Mouse (Mus musculus): Measurements from ENCODE around the gene Zbtb3.

Zbtb3 gene

DNA sequence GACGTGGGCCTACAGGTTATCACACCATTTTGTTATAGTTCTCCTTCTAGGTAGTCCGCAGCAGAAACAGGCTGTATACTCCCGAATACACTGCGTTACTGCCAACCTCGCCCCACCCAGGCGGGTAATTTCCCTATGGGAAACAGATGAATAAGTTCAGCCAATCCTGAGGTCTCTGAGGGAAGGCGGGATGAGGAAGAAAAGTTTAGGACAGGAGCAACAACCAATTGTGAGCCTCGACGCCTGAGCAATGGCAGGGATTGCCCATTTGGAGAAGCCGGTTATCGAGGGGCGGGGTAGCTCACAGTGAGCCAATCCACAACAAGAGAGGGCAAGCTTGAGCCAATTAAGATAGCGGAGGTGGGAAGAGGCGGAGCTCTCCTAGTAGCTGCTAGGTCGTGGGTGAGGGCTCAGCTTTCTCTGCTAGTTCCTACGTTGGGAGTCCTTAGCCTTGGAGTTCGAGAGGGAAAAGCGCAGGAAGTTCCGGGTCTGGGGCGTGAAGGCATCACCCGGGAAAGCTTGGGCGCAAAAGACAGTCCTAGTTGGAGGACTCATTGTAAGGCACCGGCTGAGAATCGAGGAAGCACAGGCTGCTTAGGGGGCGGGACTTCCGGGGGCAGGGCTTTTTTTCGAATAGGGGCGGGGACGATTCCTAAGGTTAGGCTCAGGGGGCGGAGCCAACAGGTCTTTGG is at the start of gene Zbtb3:
TSS of gene Zbtb3 (plus strand) at position 426 of the 692 bp plus-strand sequence.
- peak; percentile 100 for DNase-seq (ENCODE audit: low read depth, low spot score)

DNA sequence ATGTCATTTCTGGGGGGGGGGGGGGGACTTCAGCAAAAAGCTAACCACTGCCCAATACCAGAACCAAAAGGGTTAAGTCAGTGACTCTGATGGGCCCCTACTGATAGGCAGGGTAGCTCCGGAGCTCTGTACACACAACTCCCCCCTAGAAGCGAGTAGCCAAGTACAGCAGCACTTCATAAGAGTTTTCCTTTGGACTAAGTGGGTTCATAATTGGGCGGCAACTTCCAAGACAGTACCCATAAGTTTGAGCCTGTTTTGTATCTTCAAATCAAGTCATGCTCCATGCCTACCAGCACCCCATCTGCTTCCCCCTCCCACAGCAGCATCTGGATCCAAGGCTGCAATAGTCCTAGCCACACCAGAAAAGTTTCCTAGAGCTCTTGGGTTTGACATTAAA is 46.7 kb upstream of the Zbtb3 start:
- no peak for DNase-seq (ENCODE audit: low read depth, low spot score)

DNA sequence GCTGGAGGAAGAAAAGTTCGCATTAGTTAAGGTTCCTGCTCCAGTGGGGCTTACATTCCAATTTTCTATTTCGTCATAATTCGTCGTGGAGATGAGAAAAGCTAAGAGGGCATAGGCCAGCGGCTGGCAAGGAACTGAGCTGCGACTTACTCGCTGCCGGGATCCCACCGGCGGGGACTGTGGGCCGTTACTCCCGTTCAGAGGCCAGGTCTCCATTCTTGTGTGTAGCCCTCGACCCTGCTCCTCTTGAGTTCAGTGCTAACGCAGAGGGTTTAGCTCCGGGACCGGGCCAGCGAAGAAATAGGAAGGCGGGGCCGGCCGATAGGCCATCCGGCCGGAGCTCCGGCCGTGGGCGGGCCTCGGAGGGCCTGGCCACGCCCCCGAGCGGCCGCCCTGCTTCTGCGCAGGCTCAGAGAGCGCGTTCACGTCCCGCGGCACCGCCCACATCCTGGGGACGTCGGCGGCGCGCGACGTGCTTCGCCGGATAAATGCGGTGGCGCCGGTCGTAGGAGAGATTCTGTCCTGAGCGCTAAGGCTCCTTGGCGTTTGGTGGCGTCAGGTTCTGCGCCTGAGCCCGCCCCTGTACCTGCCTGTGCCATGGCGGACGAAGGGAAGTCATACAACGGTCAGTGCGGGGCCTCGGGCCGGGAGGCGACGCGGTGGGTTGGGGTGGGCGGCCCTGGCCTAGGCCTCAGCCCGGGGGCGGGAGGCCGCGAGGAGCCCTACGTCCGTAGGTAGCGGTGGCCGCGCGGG is 45.5 kb upstream of the Zbtb3 start, which contains the start of gene Nxf1:
TSS of gene Nxf1 (plus strand) at position 439 of the 753 bp plus-strand sequence.
- peak; percentile 98 for DNase-seq (ENCODE audit: low read depth, low spot score)

DNA sequence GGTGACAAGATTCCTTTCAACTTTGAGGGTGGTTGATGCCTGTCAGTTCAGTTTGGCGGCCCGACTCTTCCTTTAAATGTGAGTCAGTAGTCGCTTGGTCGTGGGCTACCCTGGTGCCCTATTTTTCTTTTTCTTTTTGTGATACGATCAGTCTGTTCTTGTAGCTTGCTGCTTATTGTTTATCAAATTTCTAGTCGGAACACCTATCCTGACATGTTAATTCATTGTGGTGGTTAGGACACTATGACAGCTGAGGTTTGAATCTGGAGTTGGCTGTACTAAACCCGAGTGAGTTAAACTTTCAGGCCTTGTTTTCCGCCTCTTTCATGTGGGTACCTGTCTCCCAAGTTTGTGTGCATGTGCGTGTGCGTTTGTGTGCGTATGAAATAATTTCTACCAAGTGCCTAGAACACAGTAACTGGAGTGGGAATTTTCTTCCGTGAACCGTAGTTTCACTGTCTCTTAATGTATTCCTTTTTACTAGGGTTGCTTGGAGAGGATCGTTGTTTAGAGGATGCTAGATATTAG is 44.8 kb upstream of the Zbtb3 start:
- DNase-seq (ENCODE audit: low read depth, low spot score): no peak

DNA sequence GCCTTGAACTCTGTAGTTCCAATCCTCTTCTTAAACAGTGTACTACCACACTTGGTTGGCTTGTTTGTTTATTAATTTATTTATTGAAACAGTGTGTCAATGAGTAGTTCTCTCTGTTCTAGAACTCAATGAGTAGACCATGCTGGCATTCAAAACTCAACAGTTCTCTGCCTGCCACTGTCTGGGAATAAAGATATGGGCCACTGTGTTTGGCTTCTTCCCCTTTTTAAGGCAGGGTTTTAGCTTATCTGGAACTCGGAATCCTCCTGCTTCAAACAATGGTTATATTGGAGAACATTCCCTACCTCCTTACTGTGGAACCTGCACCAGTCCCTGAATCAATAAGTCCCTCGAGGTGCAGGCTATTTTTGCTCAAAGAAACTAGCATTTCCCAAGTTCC is 43.5 kb upstream of the Zbtb3 start:
- DNase-seq (ENCODE audit: low read depth, low spot score): no peak

DNA sequence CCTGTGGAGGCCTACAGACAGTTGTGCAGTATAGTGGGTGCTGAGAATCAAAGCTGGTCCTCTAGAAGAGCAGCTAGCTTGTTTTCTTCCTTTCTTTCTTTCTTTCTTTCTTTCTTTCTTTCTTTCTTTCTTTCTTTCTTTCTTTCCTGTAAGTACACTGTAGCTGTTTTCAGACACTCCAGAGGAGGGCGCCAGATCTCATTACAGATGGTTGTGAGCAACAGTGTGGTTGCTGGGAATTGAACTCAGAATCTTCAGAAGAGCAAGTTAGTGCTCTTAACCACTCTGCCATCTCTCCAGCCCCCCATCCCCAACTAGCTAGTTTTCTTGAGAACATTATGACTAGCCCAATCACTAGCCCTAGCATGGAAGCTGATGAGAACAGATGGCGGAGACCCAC is 41.6 kb upstream of the Zbtb3 start:
- DNase-seq (ENCODE audit: low read depth, low spot score): peak; percentile 35

DNA sequence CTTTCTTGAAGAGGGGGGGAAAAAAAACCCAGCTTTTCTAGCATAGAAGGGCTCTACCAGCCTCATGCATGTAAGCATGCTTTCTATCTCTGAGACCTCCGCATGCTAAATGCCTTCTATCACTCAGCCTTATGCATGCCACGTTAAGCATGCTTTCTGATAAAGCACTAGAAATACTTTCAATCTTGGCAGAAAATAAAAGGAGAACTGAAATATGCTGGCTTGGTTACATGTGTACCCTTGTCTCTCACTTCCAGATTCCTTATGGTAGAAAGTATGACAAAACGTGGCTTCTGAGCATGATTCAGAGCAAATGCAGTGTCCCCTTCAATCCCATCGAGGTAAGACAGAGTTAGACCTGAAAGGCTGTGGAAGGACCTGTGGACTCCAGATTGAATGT is 39.1 kb upstream of the Zbtb3 start:
- DNase-seq (ENCODE audit: low read depth, low spot score): no peak

DNA sequence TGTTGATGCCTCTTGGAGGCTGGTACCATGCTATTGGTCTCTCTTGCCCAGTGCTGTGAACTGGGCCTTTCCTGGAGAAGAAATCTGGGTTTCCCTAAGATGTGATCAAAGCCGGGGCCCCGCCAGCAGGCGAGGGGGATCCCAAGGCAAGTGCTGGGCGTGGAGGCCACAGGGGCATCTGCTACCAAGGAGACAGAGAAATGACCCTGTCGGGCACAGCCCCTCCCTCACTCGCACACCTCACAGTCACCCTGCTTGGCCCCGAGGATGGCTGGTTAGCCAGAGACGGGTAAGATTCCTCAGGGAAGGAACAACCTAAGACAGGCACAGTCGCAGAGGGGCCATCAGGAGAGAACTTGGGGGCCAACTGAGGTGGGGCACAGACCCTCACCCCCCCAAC is 36.8 kb upstream of the Zbtb3 start:
- no peak for DNase-seq (ENCODE audit: low read depth, low spot score)

DNA sequence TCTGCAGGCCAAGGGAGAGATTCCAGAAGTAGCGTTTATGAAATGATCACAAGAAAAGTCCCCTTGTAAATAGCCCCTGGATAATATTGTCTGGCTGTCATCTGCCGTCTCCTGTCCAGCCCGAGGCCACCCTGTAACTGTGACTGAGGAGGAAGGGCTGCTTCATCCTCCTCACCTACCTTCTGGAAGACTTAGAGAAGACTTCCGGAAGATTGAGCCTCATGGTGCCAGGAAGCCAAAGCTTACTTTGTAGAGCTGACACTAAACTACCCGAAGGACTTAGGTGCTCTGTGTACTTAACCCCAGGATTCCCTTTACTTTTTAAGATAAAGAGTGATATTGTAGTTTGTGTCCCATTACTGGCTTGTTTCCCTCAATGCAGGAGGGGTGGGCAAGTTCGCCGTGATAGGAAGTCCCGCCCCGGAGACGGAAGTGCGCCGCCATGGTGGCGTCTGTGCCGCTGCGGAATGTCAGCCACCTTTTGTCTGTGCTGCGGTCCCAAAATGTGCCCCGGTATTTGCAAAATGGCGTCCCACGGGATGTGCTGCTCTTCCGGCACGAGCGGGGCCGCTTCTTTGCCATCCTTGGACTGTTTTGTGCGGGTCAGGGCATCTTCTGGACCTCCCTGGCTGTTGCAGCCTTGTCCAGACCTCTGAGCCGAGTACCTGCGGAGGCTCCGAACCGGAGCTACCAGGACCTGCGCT is 31.6 kb upstream of the Zbtb3 start, which contains the start of gene Tmem223:
TSS of gene Tmem223 (plus strand) at position 430 of the 704 bp plus-strand sequence.
- peak; percentile 91 for DNase-seq (ENCODE audit: low read depth, low spot score)

DNA sequence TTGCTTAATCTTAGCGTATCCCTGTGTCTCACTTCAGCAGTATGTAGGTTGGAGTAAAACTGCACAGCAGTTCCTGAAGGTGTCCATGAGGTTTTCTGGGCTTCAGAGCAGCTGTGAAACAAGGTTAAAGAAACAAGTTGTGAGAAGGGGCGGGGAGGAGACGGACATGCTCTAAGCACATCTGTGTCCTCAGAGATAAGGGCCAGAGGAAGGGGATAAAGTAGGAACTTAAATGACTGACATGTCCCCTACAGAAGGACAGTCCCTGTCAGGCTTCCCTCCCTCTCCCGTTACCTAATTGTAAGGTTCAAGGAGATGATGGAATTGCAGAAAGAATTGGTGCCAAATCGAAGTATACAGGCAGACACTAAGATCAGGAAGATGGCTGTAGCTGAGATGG is 29.4 kb upstream of the Zbtb3 start:
- DNase-seq (ENCODE audit: low read depth, low spot score): no peak

DNA sequence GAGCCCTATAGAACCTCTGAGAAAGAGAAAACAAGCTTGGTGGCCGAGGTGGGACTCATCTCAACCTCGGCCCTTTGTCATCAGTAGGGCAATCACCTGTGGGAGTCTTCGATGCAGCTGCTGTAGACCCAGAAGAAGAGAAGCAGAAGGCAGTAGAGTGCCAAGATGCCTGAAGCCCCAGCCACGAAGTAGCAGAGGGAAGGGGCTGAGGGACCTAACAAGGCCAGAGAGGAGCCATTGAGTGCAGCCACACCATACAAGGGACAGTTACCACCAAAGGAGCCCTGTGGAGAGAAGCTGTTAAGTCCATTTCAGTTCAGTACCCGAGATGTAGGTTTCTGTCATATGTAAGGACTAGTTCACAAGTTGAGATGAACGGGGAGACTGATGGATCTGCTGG is 28.9 kb upstream of the Zbtb3 start:
- no peak for DNase-seq (ENCODE audit: low read depth, low spot score)

DNA sequence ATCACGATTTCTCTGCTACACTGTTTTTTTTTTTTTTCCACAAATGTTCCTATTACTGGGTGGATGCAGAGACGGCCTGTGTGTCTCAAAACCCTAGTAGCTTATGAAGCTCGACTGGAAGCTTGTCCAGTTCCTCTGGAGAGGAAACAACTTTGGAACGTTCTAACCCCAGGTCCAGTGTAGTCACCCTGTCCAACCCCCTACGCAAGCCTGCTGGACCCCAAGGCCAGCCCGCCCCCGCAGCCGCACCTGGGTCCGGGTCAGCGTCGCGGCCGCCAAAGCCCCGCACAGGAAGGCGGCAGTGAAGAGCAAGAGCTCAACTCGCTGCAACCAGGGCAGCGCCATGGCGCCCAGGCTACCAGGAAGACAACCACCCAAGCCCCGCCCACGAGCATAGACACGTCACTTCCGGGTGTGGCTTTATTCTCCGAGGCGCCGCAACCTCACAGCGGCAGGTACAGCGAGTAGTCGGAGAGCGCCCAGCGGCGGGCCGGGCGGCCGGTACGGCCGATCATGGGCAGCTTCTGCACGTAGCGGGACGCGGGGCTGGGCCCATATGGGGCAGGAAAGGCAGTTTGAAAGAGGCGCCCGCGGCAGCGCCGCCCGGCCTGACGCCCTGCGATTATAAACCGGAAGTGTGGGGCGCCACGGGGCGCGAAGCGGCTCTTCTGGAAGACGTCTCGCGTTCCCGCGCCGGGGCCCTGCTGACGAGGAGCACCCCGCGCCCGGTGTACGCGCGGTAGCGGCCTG is 28.1 kb upstream of the Zbtb3 start, which contains the start of gene Tmem179b:
TSS of gene Tmem179b (minus strand) at position 382 of the 750 bp plus-strand sequence.
- DNase-seq (ENCODE audit: low read depth, low spot score): peak; percentile 97

DNA sequence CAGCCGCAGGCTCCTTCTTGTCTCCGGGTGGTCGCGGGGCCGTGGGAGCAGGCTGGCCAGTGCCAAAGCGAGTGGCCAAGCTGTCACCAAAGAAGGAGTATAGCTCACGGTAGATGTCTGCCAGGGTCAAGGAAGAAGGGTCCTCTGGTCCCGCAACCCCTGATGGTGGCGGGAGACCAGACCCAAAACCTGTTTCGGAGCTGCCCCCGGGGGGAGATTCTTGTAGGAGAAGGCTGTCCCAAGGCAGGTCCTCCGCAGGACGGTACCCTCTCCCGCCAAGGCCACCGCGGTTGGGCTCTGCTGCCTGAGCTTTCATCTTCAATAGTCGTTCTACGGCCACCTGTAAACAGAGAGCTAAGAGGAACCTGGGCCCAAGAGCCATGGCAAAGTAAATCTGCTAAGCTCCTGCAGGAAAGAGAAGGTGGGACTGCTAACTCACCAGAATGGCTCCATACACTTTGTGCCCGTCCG is 27.4 kb upstream of the Zbtb3 start:
- no peak for DNase-seq (ENCODE audit: low read depth, low spot score)

DNA sequence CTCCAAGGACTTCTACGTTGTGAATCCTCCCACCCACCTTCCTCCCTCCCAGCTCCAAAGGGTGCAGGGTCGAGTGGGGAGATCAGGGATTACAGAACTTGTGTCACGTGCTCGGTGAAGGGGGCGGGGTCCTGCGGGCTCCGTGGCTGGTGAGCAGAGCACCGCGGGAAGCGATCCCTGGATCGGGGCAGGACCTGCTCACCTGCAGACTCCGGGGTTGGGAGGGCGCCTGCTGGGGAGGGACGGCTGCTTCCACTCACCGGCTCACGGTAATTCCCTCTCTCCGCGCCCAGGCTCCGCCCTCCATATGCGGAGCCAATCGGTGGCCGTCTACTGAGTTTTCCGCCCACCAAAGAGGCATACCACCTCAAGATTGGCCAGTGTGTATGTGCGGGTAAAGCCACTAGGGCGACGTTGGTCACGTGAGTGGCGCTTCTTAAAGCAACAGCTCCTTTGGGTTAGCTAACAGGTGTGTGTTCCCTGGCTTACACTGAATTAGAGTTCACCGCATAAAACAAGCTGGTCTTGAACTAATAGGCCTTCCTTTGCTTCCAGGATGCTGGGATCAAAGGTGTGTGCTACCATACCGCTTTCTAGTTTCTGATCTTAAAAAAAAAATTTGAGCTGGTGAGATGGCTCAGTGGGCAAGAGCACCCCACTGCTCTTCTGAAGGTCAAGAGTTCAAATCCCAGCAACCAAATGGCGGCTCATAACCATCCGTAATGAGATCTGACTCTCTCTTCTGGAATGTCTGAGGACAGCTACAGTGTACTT is 16.2 kb upstream of the Zbtb3 start, which contains the start of gene Taf6l:
TSS of gene Taf6l (minus strand) at position 410 of the 774 bp plus-strand sequence.
- peak; percentile 99 for DNase-seq (ENCODE audit: low read depth, low spot score)

DNA sequence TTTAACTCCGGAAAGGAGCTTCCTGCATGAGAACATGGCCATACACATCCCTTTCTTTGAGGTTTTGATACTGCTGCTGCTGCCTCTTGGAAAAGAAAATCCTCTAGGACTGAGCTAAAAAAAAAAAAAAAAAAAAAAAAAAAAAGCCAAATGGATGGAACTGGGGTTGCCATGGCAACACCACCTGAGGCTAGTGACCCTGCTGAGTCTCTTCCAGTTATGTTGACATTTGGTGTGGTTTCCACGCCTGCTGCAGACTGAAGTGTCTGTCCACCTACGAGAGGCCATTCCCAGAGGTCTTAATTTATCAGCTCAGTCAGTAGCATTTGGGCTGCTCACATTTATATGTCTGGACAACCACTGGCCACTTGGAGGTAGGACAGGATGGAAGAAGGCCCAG is 13.8 kb upstream of the Zbtb3 start:
- DNase-seq (ENCODE audit: low read depth, low spot score): peak; percentile 48

DNA sequence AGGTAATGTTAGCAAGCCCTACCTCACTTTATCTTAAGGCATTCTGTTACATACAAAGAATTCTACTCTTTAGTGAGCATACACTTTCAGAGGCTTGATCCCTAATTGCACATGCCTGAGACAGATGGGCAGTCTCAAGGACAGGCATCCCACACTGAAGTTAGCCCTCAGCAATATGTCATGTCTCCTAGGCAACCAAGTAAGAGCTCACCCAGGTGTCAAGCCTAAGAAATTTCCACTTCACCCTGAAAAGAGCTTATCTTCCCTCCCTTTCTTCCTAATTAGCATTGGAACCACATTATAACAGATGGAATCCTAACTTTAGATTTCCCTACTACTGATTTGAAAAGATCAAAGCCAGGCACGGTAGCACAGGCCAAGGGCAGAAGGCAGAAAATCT is 13.2 kb upstream of the Zbtb3 start:
- DNase-seq (ENCODE audit: low read depth, low spot score): no peak

DNA sequence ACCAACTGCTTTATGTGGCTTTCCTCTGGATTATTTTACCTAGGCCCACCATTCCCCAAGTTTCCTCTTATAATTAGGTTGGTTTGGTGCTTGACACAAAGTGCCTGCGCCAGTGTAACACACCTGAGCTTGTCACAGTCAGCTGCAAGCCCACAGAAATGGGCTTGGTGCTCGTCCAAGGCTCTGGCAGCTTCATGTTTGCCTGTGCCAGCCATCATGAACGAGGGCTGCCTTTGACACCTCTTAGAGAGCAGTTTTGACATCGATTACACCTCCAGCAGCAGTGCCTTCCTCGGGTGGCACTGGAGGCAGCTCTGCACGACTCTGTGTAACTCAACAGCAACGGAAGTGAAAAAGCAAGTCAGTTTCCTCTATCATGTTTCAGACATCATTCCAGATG is 12.2 kb upstream of the Zbtb3 start:
- no peak for DNase-seq (ENCODE audit: low read depth, low spot score)

DNA sequence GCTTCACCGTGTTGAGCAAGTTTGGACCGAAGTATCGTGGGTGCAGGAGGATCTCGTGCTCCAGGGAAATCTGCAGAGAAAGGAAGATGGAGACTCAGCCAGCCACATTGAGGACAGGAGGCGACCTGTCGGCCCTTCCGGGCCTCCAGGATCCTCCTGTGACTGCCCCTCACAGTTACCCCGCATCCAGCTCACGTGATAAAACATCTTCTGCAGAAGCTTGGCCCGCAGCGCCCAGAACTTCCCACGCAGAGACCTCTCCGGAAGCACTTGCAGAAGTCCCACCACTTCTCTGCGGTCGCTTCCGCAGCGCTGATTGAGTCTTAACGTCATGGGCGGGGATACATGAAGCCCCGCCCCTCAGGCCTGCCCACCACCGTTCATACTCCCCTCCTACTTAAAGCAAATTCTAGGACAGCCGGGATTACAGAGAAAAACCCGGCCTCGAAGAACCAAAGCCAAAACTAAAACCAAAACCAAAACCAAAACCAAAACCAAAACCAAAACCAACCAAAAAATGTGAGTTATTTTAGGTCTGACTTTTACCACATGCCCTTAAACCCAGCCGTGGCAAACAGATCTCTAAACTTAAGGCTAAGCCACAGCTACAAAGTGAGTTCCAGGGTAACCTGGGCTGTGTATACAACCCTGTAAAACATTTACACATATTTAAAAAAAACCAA is 4.0 kb upstream of the Zbtb3 start, which contains the start of gene Polr2g:
TSS of gene Polr2g (minus strand) at position 314 of the 683 bp plus-strand sequence.
- peak; percentile 97 for DNase-seq (ENCODE audit: low read depth, low spot score)

DNA sequence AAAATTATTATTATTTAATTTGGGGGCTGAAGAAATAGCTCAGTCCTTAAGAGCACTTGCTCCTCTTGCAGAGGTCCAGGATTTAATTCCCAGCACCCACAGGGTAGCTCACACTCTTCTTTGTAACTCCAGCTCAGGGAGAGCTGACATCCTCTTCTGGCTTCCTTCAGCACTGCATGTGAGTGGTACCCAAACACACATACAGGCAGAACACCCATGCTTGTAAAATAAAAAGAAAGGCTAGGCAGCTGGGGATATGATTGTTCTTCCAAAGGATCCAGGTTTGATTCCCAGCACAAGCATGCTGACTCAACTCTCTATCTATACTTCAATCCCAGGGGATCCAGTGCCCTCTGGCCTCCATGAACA is 3.4 kb upstream of the Zbtb3 start:
- no peak for DNase-seq (ENCODE audit: low read depth, low spot score)

Measured in ZHBTc4 (cell line).